Mouse (Mus musculus): ENCODE measurements at regions not wholly inside any gene's neighbourhood (a gene's known extent, or its start where the extent isn't known, plus 50 kb on each side); places are given as distances from the start of the nearest gene placed in this dataset.

DNA sequence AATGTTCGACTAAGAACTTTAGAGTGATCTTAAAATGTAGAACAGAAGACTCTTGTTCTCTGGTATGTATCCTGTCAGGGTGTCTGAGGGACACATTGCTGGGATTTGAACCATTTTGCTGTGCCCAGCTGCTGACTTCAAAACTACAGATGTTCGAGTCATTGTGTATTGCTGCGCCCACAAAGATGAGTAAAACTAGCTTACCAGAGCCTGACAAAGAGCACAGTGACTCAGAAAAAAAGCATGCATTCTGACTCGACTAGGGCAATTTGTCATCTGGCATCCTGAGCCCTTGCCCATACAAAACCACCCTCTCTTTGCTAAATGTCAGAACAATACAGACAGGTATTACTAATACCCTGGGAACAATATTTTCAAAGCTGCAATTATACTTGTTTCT lies 438.6 kb upstream of the Tenm3 start:
- H3K4me1 ChIP-seq (ENCODE audit: control insufficient read depth, insufficient read depth, low read length), result no peaks in the 10 kb centered on the region
- H3K27me3 ChIP-seq (ENCODE audit: control insufficient read depth, insufficient read depth, low read length), result no peaks in the 10 kb centered on the region
- ATAC-seq (ENCODE audit: insufficient read depth, low FRiP score), result no peak
- 57% methylated on average over 4 of the region's 4 CpGs for WGBS
- no peaks in the 10 kb centered on the region for H3K36me3 ChIP-seq (ENCODE audit: control insufficient read depth, insufficient read depth, low read length)
- H3K9me3 ChIP-seq (replicated peaks; ENCODE audit: control insufficient read depth, low read length), result no peaks in the 10 kb centered on the region
- no peak overlapping the region for H3K9ac ChIP-seq (ENCODE audit: low read length)
- H3K4me2 ChIP-seq (ENCODE audit: low read depth, low read length), result no peak overlapping the region
- H3K4me3 ChIP-seq (replicated peaks; ENCODE audit: low read length), result no peak overlapping the region
- no peak overlapping the region for H3K27ac ChIP-seq (ENCODE audit: low read length)

DNA sequence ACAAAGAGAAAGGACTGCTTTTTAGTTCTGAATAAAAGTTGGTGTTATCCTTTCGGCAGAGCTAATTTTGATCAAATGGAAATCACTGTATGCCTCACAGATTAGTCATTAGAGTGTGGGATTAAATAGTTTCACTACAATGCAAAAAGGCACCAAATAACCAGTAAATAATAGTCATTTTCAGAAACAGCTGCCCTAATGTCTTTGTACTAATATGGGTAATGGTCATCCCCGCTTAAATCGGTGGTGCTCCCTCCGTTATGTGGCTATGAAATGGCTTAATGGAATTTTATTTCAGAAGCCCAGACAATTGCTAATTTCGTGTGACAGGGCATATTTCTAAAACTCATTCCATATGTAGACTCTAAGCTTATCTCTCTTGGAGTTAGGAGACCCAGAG lies 437.5 kb upstream of the Tenm3 start:
- WGBS, result 74% methylated on average over 5 of the region's 5 CpGs

DNA sequence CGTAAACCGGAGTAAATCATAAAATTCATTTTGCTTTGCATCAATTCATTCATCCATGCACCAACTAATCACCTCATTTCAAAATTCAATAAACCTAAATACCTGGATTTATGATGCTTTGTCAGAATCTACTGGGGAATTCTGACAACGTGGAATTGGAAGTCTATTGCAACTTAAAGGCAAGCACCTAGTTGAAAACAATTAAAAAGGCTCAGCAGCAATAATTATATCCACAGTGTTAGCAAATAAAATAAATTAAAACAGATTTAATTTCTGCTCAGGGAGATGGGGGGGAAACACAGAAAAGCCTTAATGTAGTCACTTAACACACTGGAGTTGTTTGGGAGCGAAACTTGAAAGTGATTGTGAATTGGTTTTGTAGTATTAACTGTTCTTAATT lies 430.3 kb upstream of the Tenm3 start:
- no peak overlapping the region for H3K4me2 ChIP-seq (ENCODE audit: low read depth, low read length)
- no peaks in the 10 kb centered on the region for H3K9me3 ChIP-seq (replicated peaks; ENCODE audit: control insufficient read depth, low read length)
- H3K4me1 ChIP-seq (ENCODE audit: control insufficient read depth, insufficient read depth, low read length), result no peaks in the 10 kb centered on the region
- 89% methylated on average over 4 of the region's 4 CpGs for WGBS
- H3K9ac ChIP-seq (ENCODE audit: low read length), result no peak overlapping the region
- no peak overlapping the region for H3K27ac ChIP-seq (ENCODE audit: low read length)
- no peaks in the 10 kb centered on the region for H3K36me3 ChIP-seq (ENCODE audit: control insufficient read depth, insufficient read depth, low read length)
- ATAC-seq (ENCODE audit: insufficient read depth, low FRiP score), result no peak
- H3K4me3 ChIP-seq (replicated peaks; ENCODE audit: low read length), result no peak overlapping the region
- H3K27me3 ChIP-seq (ENCODE audit: control insufficient read depth, insufficient read depth, low read length), result no peaks in the 10 kb centered on the region

More for the DNA sequence above, 437.5 kb upstream of the Tenm3 start:
- Histone ChIP-seq H3K9ac (ENCODE audit: low read length) (no peak overlapping the region), H3K4me3 (replicated peaks; ENCODE audit: low read length) (no peak overlapping the region), H3K4me2 (ENCODE audit: low read depth, low read length) (no peak overlapping the region), H3K27ac (ENCODE audit: low read length) (no peak overlapping the region), H3K9me3 (replicated peaks; ENCODE audit: control insufficient read depth, low read length) (no peaks in the 10 kb centered on the region), H3K4me1 (ENCODE audit: control insufficient read depth, insufficient read depth, low read length) (no peaks in the 10 kb centered on the region), H3K27me3 (ENCODE audit: control insufficient read depth, insufficient read depth, low read length) (no peaks in the 10 kb centered on the region), H3K36me3 (ENCODE audit: control insufficient read depth, insufficient read depth, low read length) (no peaks in the 10 kb centered on the region)
- no peak for ATAC-seq (ENCODE audit: insufficient read depth, low FRiP score)

DNA sequence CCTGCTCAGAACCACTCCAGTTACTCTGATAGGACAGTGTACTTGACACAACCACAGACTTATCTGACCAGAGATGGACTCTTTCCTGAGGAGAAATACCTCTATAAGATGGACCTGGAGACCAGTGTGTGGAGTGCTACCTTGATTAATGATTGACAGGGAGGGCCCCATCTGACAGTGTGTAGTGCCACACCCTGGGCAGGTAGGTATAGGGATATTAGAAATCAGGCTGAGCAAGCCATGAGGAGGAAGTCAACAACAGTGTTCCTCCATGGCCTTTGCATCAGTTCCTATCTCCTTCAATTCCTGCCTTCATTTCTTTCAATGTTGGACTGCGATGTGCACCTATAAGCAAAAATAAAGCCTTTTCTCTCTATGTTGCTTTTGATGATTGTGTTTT lies 429.4 kb upstream of the Tenm3 start:
- ATAC-seq (ENCODE audit: insufficient read depth, low FRiP score), result no peak

DNA sequence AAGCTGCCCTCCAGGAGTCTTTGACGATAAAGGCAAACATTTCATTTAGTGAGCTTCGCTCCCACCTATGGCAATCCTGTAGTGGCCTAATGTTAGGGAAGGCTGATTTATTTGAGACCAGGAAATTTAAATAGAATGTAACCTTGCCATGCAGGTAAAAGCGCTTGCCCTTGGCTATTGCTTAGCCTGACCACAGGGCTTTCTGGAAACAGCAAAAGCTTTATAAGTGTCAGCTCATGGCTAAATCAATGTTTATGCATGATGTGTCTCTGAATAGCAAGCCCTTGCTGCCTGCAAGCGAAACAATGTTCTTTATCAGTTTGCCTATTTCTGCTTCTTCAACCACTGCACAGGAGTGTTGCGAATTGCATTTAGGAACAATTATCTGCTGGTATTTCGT lies 419.7 kb upstream of the Tenm3 start:
- WGBS, result 62% methylated on average over 6 of the region's 6 CpGs
- Histone ChIP-seq H3K4me3 (replicated peaks; ENCODE audit: low read length) (no peak overlapping the region), H3K4me1 (ENCODE audit: control insufficient read depth, insufficient read depth, low read length) (no peaks in the 10 kb centered on the region), H3K27ac (ENCODE audit: low read length) (no peak overlapping the region), H3K9me3 (replicated peaks; ENCODE audit: control insufficient read depth, low read length) (no peaks in the 10 kb centered on the region), H3K4me2 (ENCODE audit: low read depth, low read length) (no peak overlapping the region), H3K27me3 (ENCODE audit: control insufficient read depth, insufficient read depth, low read length) (no peaks in the 10 kb centered on the region), H3K36me3 (ENCODE audit: control insufficient read depth, insufficient read depth, low read length) (no peaks in the 10 kb centered on the region), H3K9ac (ENCODE audit: low read length) (no peak overlapping the region)
- no peak for ATAC-seq (ENCODE audit: insufficient read depth, low FRiP score)

More for the DNA sequence above, 429.4 kb upstream of the Tenm3 start:
- Histone ChIP-seq H3K27ac (ENCODE audit: low read length) (no peak overlapping the region), H3K4me2 (ENCODE audit: low read depth, low read length) (no peak overlapping the region), H3K27me3 (ENCODE audit: control insufficient read depth, insufficient read depth, low read length) (no peaks in the 10 kb centered on the region), H3K9ac (ENCODE audit: low read length) (no peak overlapping the region), H3K4me1 (ENCODE audit: control insufficient read depth, insufficient read depth, low read length) (no peaks in the 10 kb centered on the region), H3K4me3 (replicated peaks; ENCODE audit: low read length) (no peak overlapping the region), H3K36me3 (ENCODE audit: control insufficient read depth, insufficient read depth, low read length) (no peaks in the 10 kb centered on the region), H3K9me3 (replicated peaks; ENCODE audit: control insufficient read depth, low read length) (no peaks in the 10 kb centered on the region)
- 95% methylated on average over 1 of the region's 1 CpGs for WGBS

DNA sequence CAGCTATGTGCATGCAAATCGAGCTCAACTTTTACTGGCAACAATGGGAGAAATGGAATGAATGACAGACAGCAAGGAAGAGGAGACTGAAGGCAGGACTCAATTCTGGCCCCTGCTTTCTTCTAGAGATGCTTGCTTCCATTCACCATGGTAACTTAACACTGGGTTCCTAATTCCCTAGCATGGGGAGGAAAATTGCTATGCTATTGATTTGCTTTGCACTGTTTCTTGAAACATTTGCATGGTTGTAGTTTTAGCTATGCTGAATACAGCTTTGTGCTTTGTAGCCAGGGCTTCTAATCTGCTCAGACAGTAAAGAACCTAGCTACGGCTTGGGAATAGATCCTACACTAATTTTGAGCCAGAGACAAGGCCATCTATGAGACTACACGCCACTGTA lies 419.0 kb upstream of the Tenm3 start:
- 69% methylated on average over 3 of the region's 3 CpGs for WGBS
- H3K4me2 ChIP-seq (ENCODE audit: low read depth, low read length), result no peak overlapping the region
- no peaks in the 10 kb centered on the region for H3K36me3 ChIP-seq (ENCODE audit: control insufficient read depth, insufficient read depth, low read length)
- no peak overlapping the region for H3K27ac ChIP-seq (ENCODE audit: low read length)
- no peaks in the 10 kb centered on the region for H3K9me3 ChIP-seq (replicated peaks; ENCODE audit: control insufficient read depth, low read length)
- H3K9ac ChIP-seq (ENCODE audit: low read length), result no peak overlapping the region
- no peaks in the 10 kb centered on the region for H3K27me3 ChIP-seq (ENCODE audit: control insufficient read depth, insufficient read depth, low read length)
- H3K4me1 ChIP-seq (ENCODE audit: control insufficient read depth, insufficient read depth, low read length), result no peaks in the 10 kb centered on the region
- H3K4me3 ChIP-seq (replicated peaks; ENCODE audit: low read length), result no peak overlapping the region
- no peak for ATAC-seq (ENCODE audit: insufficient read depth, low FRiP score)

DNA sequence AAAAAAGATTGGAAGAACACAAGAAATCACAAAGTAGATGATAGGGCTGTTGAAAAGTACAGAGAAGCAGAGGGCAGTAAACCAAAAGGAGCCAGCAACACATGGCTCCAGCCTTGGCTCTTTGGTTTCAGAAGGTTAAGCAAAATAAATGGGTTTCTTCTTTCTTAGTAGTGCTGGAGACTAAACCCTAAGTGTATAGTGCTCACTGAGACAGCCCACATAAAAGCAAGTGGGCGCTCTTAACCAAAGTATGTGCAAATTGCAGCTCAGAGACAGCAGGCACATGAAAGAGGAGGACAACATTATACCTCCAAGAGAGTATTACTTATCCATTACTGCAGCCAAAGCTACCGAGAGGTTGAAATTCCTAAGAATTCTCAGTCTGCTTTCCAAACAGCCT lies 412.2 kb upstream of the Tenm3 start:
- Histone ChIP-seq H3K4me1 (ENCODE audit: control insufficient read depth, insufficient read depth, low read length) (no peaks in the 10 kb centered on the region), H3K9ac (ENCODE audit: low read length) (no peak overlapping the region), H3K36me3 (ENCODE audit: control insufficient read depth, insufficient read depth, low read length) (no peaks in the 10 kb centered on the region), H3K4me2 (ENCODE audit: low read depth, low read length) (no peak overlapping the region), H3K9me3 (replicated peaks; ENCODE audit: control insufficient read depth, low read length) (no peaks in the 10 kb centered on the region), H3K27ac (ENCODE audit: low read length) (no peak overlapping the region), H3K4me3 (replicated peaks; ENCODE audit: low read length) (no peak overlapping the region), H3K27me3 (ENCODE audit: control insufficient read depth, insufficient read depth, low read length) (no peaks in the 10 kb centered on the region)
- 75% methylated on average over 2 of the region's 2 CpGs for WGBS
- ATAC-seq (ENCODE audit: insufficient read depth, low FRiP score), result no peak

DNA sequence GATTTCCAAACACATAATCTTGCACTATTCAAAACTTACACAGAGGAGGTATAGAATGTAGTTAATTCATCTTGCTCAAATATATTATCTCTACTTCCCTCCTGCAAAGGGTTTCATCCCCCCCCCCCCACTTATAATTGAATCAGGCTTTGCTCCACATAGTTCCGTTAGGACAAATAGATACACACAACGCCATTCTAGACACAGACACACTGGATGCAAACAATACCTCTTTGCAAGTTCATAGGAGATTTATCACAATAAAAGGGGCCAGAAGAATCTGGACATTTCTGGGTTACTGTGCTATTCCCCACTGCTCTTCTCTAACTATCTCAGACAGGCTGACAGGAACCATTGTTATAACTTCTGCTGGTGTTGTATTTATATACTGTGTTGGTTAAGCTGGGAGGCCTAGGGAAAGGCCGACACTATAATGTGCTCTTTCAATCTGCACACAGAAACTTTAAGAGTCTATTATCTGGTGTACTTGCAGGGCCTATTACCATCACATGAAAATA lies 410.6 kb upstream of the Tenm3 start:
- 64% methylated on average over 3 of the region's 3 CpGs for WGBS

DNA sequence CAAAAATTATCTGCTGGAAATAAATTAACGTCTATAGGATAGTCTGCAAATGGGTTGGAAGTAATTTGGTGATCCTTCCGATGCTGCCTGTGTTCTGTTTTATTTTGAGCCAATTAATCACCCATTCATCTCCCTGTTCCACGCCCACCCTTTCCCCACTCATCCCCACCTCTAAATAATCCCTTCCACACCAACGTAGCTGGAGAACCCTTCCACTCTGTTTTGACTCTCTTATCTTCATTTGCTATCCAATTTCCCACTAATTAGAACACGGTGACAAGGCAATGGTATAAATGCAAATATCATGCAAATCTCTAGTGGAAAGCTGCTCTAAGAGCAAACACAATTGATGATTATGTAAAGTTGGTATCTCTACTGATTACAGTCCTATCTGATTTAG lies 399.3 kb upstream of the Tenm3 start:
- Histone ChIP-seq H3K36me3 (ENCODE audit: control insufficient read depth, insufficient read depth, low read length) (no peaks in the 10 kb centered on the region), H3K27ac (ENCODE audit: low read length) (no peak overlapping the region), H3K4me1 (ENCODE audit: control insufficient read depth, insufficient read depth, low read length) (no peaks in the 10 kb centered on the region), H3K4me3 (replicated peaks; ENCODE audit: low read length) (no peak overlapping the region), H3K4me2 (ENCODE audit: low read depth, low read length) (no peak overlapping the region), H3K9me3 (replicated peaks; ENCODE audit: control insufficient read depth, low read length) (no peaks in the 10 kb centered on the region), H3K27me3 (ENCODE audit: control insufficient read depth, insufficient read depth, low read length) (no peaks in the 10 kb centered on the region), H3K9ac (ENCODE audit: low read length) (no peak overlapping the region)
- no peak for ATAC-seq (ENCODE audit: insufficient read depth, low FRiP score)
- 57% methylated on average over 5 of the region's 5 CpGs for WGBS

More for the DNA sequence above, 410.6 kb upstream of the Tenm3 start:
- Histone ChIP-seq H3K4me1 (ENCODE audit: control insufficient read depth, insufficient read depth, low read length) (no peaks in the 10 kb centered on the region), H3K27me3 (ENCODE audit: control insufficient read depth, insufficient read depth, low read length) (no peaks in the 10 kb centered on the region), H3K4me2 (ENCODE audit: low read depth, low read length) (no peak overlapping the region), H3K9ac (ENCODE audit: low read length) (no peak overlapping the region), H3K36me3 (ENCODE audit: control insufficient read depth, insufficient read depth, low read length) (no peaks in the 10 kb centered on the region), H3K4me3 (replicated peaks; ENCODE audit: low read length) (no peak overlapping the region), H3K9me3 (replicated peaks; ENCODE audit: control insufficient read depth, low read length) (no peaks in the 10 kb centered on the region), H3K27ac (ENCODE audit: low read length) (no peak overlapping the region)
- ATAC-seq (ENCODE audit: insufficient read depth, low FRiP score), result no peak

DNA sequence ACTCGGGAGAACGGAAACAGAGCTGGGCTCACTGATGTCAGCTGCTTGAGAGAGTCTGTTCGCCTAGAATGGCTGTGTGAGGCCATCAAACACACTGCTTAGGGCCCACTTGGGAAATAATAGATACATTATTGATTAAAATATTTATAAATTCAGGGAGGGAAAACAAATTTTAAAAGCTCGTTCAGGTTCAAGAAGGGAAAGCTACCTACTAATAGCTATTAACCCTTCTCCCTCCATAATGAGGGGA lies 393.0 kb upstream of the Tenm3 start:
- Histone ChIP-seq H3K4me3 (replicated peaks; ENCODE audit: low read length) (no peak overlapping the region), H3K9me3 (replicated peaks; ENCODE audit: control insufficient read depth, low read length) (no peaks in the 10 kb centered on the region), H3K4me1 (ENCODE audit: control insufficient read depth, insufficient read depth, low read length) (no peaks in the 10 kb centered on the region), H3K27ac (ENCODE audit: low read length) (no peak overlapping the region), H3K27me3 (ENCODE audit: control insufficient read depth, insufficient read depth, low read length) (no peaks in the 10 kb centered on the region), H3K4me2 (ENCODE audit: low read depth, low read length) (no peak overlapping the region), H3K9ac (ENCODE audit: low read length) (no peak overlapping the region), H3K36me3 (ENCODE audit: control insufficient read depth, insufficient read depth, low read length) (no peaks in the 10 kb centered on the region)
- ATAC-seq (ENCODE audit: insufficient read depth, low FRiP score), result no peak
- WGBS, result 69% methylated on average over 4 of the region's 4 CpGs

Measured in stomach, embryonic 16.5 days (tissue).